Mouse (Mus musculus) embryo, embryonic 10.5 days (tissue): Measurements from ENCODE around the gene Sipa1l1.

Experiments used
- DNase-seq: peaks from one replicate; pipeline ENCODE4 v3.0.0-alpha.2; 2015; ENCODE audit warnings: low spot score

The Sipa1l1 gene

GRCm38 (mm10) chr12:82294906-82295887 is 126.1 kb downstream of the Sipa1l1 start:
- no peak for DNase-seq

- DNase-seq = no peak
These were observed 127.2 kb downstream of the Sipa1l1 start for GRCm38 (mm10) chr12:82296276-82296675.

- DNase-seq = no peak
These were observed 128.1 kb downstream of the Sipa1l1 start for GRCm38 (mm10) chr12:82297196-82297595.

- no peak for DNase-seq
These were observed 129.7 kb downstream of the Sipa1l1 start for GRCm38 (mm10) chr12:82298662-82299460.

GRCm38 (mm10) chr12:82304140-82304539 is 135.0 kb downstream of the Sipa1l1 start:
- no peak for DNase-seq

- no peak for DNase-seq
These were observed 136.9 kb downstream of the Sipa1l1 start for GRCm38 (mm10) chr12:82306035-82306434.

- no peak for DNase-seq
These were observed 142.5 kb downstream of the Sipa1l1 start for GRCm38 (mm10) chr12:82311593-82311992.

GRCm38 (mm10) chr12:82312091-82312820 is 143.1 kb downstream of the Sipa1l1 start:
- DNase-seq = no peak

- DNase-seq = no peak
These were observed 144.0 kb downstream of the Sipa1l1 start for GRCm38 (mm10) chr12:82313091-82313490.

- no peak for DNase-seq
These were observed 150.5 kb downstream of the Sipa1l1 start for GRCm38 (mm10) chr12:82319436-82320131.

- no peak for DNase-seq
These were observed 151.1 kb downstream of the Sipa1l1 start for GRCm38 (mm10) chr12:82320204-82320603.

GRCm38 (mm10) chr12:82321397-82321796 is 152.3 kb downstream of the Sipa1l1 start:
- no peak for DNase-seq

GRCm38 (mm10) chr12:82321855-82322254 is 152.7 kb downstream of the Sipa1l1 start:
- DNase-seq = no peak

GRCm38 (mm10) chr12:82322759-82323451 is 153.8 kb downstream of the Sipa1l1 start:
- no peak for DNase-seq

- no peak for DNase-seq
These were observed 155.5 kb downstream of the Sipa1l1 start for GRCm38 (mm10) chr12:82324621-82325020.

GRCm38 (mm10) chr12:82325502-82325901 is 156.4 kb downstream of the Sipa1l1 start:
- DNase-seq = no peak

GRCm38 (mm10) chr12:82326438-82326837 is 157.3 kb downstream of the Sipa1l1 start:
- no peak for DNase-seq

- DNase-seq = no peak
These were observed 159.0 kb downstream of the Sipa1l1 start for GRCm38 (mm10) chr12:82328112-82328511.

GRCm38 (mm10) chr12:82332836-82333614 is 163.9 kb downstream of the Sipa1l1 start:
- DNase-seq = peak; percentile 39

GRCm38 (mm10) chr12:82333999-82334398 is 164.9 kb downstream of the Sipa1l1 start:
- peak; percentile 39 for DNase-seq
